Mouse (Mus musculus): ENCODE measurements at regions not wholly inside any gene's neighbourhood (a gene's known extent, or its start where the extent isn't known, plus 50 kb on each side); places are given as distances from the start of the nearest gene placed in this dataset.

GRCm38 (mm10) chr3:16816814-16817213 is 810.6 kb upstream of the Gm5150 start:
- TF ChIP-seq CTCF (IDR thresholded peaks at IDR 0.05; ENCODE audit: borderline replicate concordance, extremely low read depth, insufficient read depth, insufficient read length): no peak
- TF ChIP-seq POLR2A (IDR thresholded peaks at IDR 0.05; ENCODE audit: borderline replicate concordance, extremely low read depth, insufficient read depth, insufficient read length, poor library complexity, severe bottlenecking): no peak
